Mouse (Mus musculus): ENCODE data around the gene Hinfp. TPM values are rescaled to one million over a fixed set of nuclear protein-coding genes. Genes with fewer than 3 reads are reported as not detected.

Gene Hinfp
- polyA plus RNA-seq, 1 experiment from 2014 or later = 27.2 TPM

DNA sequence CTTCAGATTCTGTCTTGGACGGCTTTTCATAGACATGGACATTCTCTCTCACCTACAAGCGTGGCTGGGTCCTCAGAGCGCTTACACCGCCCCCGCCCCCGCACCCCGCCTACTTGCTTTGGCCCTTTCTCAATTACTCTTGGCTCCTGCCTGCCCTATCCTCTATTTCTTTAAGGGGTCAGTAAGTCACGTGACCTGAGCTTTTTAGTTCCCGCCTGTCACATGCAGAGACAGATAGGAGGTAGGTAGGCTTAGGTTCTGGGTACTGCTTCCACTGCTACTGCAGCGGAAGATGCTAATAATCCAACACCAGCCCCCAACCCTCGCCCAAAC lies 16.5 kb downstream of the Hinfp start:
- Histone ChIP-seq H3K4me2 (replicated peaks; ENCODE audit: low read depth, low read length) (peak overlapping the region; percentile 99; the same call in 1 of the 2 replicates), H3K27ac (ENCODE audit: low read length) (no peak overlapping the region), H3K36me3 (ENCODE audit: insufficient read depth, low read length) (peaks cover 16% of the 10 kb centered on the region), H3K27me3 (ENCODE audit: insufficient read depth, low read length) (peaks cover 16% of the 10 kb centered on the region; the same call in 1 of the 2 replicates), H3K4me3 (ENCODE audit: low read length) (no peak overlapping the region; the same call in 1 of the 2 replicates), H3K4me1 (ENCODE audit: insufficient read depth, low read length) (peaks cover 23% of the 10 kb centered on the region), H3K9me3 (ENCODE audit: low read length) (no peaks in the 10 kb centered on the region), H3K9ac (replicated peaks; ENCODE audit: low read length) (no peak overlapping the region)
- ATAC-seq (ENCODE audit: low FRiP score, low TSS enrichment) = 0 out of 2 replicates have a peak, but pooled peaks have one; percentile 25
- 3% methylated on average over 11 of the region's 11 CpGs for WGBS

DNA sequence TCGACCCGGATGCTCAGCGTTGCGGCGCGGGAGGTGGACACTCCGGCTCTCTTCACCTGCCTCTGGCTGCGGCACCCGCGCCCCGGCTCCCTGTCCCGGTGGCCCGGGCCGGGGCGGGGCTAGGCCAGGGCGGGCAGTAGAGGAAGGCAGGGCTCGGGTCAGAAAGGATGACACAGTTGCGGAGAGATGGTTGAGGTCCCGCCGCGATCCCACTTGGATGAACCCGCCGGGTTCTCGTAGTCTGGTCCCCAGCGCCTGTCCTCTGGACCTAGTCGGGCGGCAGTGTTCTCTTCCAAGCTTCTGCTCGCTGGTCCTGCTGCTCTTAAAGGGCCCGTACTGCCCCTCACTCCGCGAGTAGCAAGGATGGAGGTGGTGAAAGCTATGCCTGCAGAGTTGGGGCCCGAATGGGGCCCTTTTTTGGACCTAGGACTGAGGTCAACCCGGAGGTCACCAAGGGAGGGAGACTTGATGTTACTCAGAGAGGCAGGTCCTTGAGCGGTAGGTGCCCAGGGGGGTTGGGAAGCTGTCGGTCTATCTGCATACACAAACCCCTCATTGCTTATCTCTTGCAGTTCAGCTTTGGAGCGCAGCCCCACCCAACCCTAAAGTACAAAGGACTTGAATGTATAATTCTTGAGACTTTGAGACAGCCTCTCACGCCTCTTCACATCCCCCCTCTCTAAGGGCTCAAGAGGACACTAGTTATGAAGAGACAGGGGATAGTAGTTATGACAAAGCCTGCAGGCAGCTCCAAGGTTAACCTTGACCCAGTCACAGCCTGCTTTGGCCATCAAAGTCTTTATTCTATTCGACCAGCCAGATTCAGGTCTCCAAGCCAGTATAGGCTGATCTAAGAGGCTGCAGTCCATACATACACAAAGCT lies 17.2 kb downstream of the Hinfp start, which contains the start of gene Abcg4:
Gene Abcg4, minus strand, starts transcription at position 540 of the 883 bp plus-strand sequence.
- Histone ChIP-seq H3K27ac (ENCODE audit: low read length) (no peak within 1 kb of the TSS), H3K27me3 (ENCODE audit: insufficient read depth, low read length) (peaks cover 16% of the 10 kb centered on the region; the same call in 1 of the 2 replicates), H3K9ac (replicated peaks; ENCODE audit: low read length) (peak within 1 kb of the TSS; percentile 68), H3K36me3 (ENCODE audit: insufficient read depth, low read length) (peaks cover 10% of the 10 kb centered on the region), H3K9me3 (ENCODE audit: low read length) (no peaks in the 10 kb centered on the region), H3K4me3 (ENCODE audit: low read length) (peak within 1 kb of the TSS; percentile 66), H3K4me1 (ENCODE audit: insufficient read depth, low read length) (peaks cover 23% of the 10 kb centered on the region), H3K4me2 (replicated peaks; ENCODE audit: low read depth, low read length) (peak within 1 kb of the TSS; percentile 99)
- peak; percentile 60 for ATAC-seq (ENCODE audit: low FRiP score, low TSS enrichment)
- WGBS = 1% methylated on average over 33 of the region's 38 CpGs

DNA sequence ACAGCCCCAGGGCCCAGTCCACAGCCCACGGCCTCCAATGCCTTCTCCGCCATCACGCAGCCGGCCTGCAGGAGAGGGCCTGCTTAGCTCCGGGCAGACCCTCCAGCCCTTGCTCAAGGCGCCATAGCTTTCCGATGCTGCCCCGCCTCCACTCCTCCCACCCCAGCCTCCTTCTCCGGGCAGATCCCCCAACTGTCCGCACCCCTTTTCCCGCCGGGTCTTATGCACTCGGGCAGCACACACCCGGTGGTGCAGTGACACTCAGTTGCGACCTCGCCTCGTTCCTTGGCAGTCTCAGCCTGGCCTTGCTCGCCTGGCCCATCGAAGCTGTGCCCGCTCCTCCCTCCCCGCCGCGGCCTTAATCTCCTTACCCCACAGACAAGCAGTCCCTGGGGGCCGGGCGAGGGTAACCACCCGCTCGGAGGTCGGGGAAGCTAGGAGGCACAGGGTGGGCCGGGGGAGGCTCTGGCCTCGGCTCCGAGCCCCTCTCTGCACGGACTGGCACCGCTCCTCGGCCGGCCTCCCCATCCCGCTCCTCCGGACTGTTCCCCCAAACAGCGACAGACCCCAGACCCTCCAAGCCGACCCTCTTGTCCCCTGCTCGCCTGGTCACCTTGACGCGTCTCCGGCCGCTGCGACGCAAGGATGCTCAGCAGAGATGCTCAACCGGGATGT lies 17.9 kb downstream of the Hinfp start:
- 1% methylated on average over 47 of the region's 47 CpGs for WGBS
- Histone ChIP-seq H3K4me1 (ENCODE audit: insufficient read depth, low read length) (peaks cover 23% of the 10 kb centered on the region), H3K27me3 (ENCODE audit: insufficient read depth, low read length) (peaks cover 16% of the 10 kb centered on the region; the same call in 1 of the 2 replicates), H3K4me3 (ENCODE audit: low read length) (peak overlapping the region; percentile 66), H3K9ac (replicated peaks; ENCODE audit: low read length) (peak overlapping the region; percentile 68), H3K4me2 (replicated peaks; ENCODE audit: low read depth, low read length) (peak overlapping the region; percentile 99), H3K36me3 (ENCODE audit: insufficient read depth, low read length) (peaks cover 4% of the 10 kb centered on the region), H3K9me3 (ENCODE audit: low read length) (no peaks in the 10 kb centered on the region), H3K27ac (ENCODE audit: low read length) (no peak overlapping the region)
- ATAC-seq (ENCODE audit: low FRiP score, low TSS enrichment) = peak; percentile 43

DNA sequence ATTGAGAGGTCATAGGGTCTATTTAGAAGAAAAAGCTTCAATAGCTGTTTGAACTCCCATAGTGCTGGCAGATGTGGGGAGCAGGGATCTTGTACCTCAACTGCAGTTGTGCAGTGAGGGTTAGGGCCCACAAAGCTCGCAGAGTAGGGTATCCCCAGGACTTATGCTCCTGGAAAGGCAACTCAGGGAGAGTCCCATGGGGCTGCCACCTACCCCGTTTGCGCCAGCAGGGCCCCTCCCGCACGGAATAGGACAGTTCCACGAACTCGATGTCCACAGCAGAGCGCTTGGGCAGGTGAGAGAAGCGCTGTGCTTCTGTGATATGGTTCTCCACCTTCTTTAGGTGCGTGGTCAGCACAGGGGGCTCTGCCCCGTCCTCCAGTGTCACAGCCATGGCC lies 18.5 kb downstream of the Hinfp start:
- WGBS = 11% methylated on average over 11 of the region's 11 CpGs
- H3K4me2 ChIP-seq (replicated peaks; ENCODE audit: low read depth, low read length) = peak overlapping the region; percentile 99
- no peaks in the 10 kb centered on the region for H3K9me3 ChIP-seq (ENCODE audit: low read length)
- H3K4me3 ChIP-seq (ENCODE audit: low read length) = peak overlapping the region; percentile 66
- peaks cover 16% of the 10 kb centered on the region; the same call in 1 of the 2 replicates for H3K27me3 ChIP-seq (ENCODE audit: insufficient read depth, low read length)
- H3K36me3 ChIP-seq (ENCODE audit: insufficient read depth, low read length) = no peaks in the 10 kb centered on the region; the same call in none of the 2 replicates
- H3K27ac ChIP-seq (ENCODE audit: low read length) = no peak overlapping the region
- peak overlapping the region; percentile 68 for H3K9ac ChIP-seq (replicated peaks; ENCODE audit: low read length)
- H3K4me1 ChIP-seq (ENCODE audit: insufficient read depth, low read length) = peaks cover 23% of the 10 kb centered on the region
- 0 out of 2 replicates have a peak, but pooled peaks have one; percentile 3 for ATAC-seq (ENCODE audit: low FRiP score, low TSS enrichment)

DNA sequence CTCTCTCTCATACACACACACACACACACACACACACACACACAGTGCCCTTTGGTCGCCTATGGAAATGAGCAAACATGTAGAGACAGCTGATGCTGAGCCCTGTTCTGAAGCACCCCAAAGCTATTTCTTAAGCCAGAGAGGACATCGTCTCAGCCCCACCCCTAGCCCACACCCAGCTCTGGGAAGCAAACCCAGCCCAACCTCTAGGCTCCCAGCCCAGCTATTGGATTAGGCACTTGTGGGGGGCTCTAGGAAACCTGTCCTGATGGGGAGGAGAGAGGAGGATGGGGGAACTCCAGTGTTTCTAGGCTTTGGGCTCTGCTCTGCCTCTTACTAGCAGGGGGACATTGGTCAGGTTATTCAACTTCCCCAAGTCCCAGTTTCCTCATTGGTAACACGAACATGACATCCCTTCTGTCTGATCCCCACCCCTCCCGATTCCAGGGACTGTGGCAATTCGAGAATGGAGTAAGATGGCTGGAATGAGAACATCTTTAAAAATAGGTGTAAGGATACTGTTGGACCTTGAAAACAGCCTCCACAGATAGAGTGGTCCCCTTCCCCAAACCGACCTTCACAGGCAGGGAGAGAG lies 19.1 kb downstream of the Hinfp start:
- H3K9ac ChIP-seq (replicated peaks; ENCODE audit: low read length) = no peak overlapping the region
- no peak overlapping the region for H3K4me3 ChIP-seq (ENCODE audit: low read length)
- H3K9me3 ChIP-seq (ENCODE audit: low read length) = no peaks in the 10 kb centered on the region
- H3K4me1 ChIP-seq (ENCODE audit: insufficient read depth, low read length) = peaks cover 23% of the 10 kb centered on the region
- no peak overlapping the region for H3K4me2 ChIP-seq (replicated peaks; ENCODE audit: low read depth, low read length)
- WGBS = 13% methylated on average over 6 of the region's 6 CpGs
- ATAC-seq (ENCODE audit: low FRiP score, low TSS enrichment) = no peak
- no peaks in the 10 kb centered on the region; the same call in none of the 2 replicates for H3K36me3 ChIP-seq (ENCODE audit: insufficient read depth, low read length)
- peaks cover 16% of the 10 kb centered on the region; the same call in 1 of the 2 replicates for H3K27me3 ChIP-seq (ENCODE audit: insufficient read depth, low read length)
- H3K27ac ChIP-seq (ENCODE audit: low read length) = no peak overlapping the region

DNA sequence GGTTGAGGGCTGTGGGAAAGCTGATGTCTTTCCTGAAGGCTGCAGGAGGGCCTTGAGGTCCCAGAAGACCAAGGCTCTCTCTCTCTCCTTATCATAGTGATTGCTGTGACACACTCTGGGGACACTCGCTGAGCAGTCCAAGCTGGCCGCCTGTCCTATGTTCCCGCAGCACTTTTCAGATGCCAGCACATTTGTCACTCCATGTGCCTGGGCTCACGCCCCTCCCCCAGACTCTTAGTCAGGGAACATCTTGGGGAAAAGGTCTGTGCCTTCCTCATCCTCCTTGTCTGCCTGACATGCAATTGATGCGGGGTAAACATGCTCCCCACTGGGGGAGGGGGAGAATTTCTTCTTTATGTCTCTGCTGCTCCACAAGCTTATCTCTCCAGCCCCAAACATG lies 22.3 kb downstream of the Hinfp start:
- Histone ChIP-seq H3K9ac (replicated peaks; ENCODE audit: low read length) (no peak overlapping the region), H3K9me3 (ENCODE audit: low read length) (no peaks in the 10 kb centered on the region), H3K27me3 (ENCODE audit: insufficient read depth, low read length) (peaks cover 16% of the 10 kb centered on the region; the same call in 1 of the 2 replicates), H3K27ac (ENCODE audit: low read length) (no peak overlapping the region), H3K4me3 (ENCODE audit: low read length) (no peak overlapping the region), H3K36me3 (ENCODE audit: insufficient read depth, low read length) (no peaks in the 10 kb centered on the region), H3K4me2 (replicated peaks; ENCODE audit: low read depth, low read length) (no peak overlapping the region), H3K4me1 (ENCODE audit: insufficient read depth, low read length) (peaks cover 12% of the 10 kb centered on the region)
- no peak for ATAC-seq (ENCODE audit: low FRiP score, low TSS enrichment)
- WGBS = 68% methylated on average over 5 of the region's 5 CpGs

DNA sequence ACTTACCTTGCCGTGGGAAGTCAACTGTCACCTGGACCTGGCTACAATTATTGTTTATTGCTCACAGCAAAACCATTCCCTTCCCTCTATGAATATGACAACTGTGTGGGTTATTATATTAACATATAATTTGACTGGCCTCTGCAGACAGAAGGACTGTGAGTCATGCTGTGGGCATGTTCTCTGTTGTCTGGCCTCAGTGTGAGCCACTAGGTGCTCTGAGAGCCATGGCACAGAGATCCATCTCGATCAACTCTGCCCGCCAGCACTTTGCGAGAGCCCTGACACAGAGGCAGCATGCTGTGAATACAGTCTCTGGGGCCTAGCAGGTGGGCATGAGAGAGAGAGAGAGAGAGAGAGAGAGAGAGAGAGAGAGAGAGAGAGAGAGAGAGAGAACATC lies 35.5 kb downstream of the Hinfp start:
- 82% methylated on average over 4 of the region's 4 CpGs for WGBS
- ATAC-seq (ENCODE audit: low FRiP score, low TSS enrichment) = no peak

DNA sequence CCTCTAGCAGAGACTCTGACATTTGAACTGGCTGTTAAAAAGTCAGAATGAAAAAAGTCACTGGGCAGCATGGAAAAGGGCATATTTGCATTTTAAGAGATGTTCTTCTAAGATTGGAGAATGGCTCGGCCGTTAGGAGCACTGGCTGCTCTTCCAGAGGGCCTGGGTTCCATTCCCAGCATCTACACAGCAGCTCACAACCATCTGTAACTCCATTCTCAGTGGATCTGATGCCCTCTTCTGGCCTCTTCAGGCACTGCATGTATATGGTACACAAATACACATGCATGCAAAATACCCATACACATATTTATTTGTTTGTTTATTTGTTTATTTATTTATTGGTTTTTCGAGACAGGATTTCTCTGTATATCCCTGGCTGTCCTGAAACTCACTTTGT lies 36.4 kb downstream of the Hinfp start:
- ATAC-seq (ENCODE audit: low FRiP score, low TSS enrichment) = no peak
- Histone ChIP-seq H3K27ac (ENCODE audit: low read length) (no peak overlapping the region), H3K4me3 (ENCODE audit: low read length) (no peak overlapping the region), H3K4me2 (replicated peaks; ENCODE audit: low read depth, low read length) (no peak overlapping the region), H3K36me3 (ENCODE audit: insufficient read depth, low read length) (no peaks in the 10 kb centered on the region), H3K9ac (replicated peaks; ENCODE audit: low read length) (no peak overlapping the region), H3K4me1 (ENCODE audit: insufficient read depth, low read length) (peaks cover 8% of the 10 kb centered on the region; the same call in 1 of the 2 replicates), H3K27me3 (ENCODE audit: insufficient read depth, low read length) (no peaks in the 10 kb centered on the region), H3K9me3 (ENCODE audit: low read length) (peaks cover 5% of the 10 kb centered on the region; the same call in 1 of the 2 replicates)
- WGBS = 93% methylated on average over 3 of the region's 3 CpGs

More for the DNA sequence above, 35.5 kb downstream of the Hinfp start:
- Histone ChIP-seq H3K27me3 (ENCODE audit: insufficient read depth, low read length) (no peaks in the 10 kb centered on the region), H3K9ac (replicated peaks; ENCODE audit: low read length) (no peak overlapping the region), H3K27ac (ENCODE audit: low read length) (no peak overlapping the region), H3K4me3 (ENCODE audit: low read length) (no peak overlapping the region), H3K36me3 (ENCODE audit: insufficient read depth, low read length) (no peaks in the 10 kb centered on the region), H3K4me2 (replicated peaks; ENCODE audit: low read depth, low read length) (no peak overlapping the region), H3K4me1 (ENCODE audit: insufficient read depth, low read length) (peaks cover 8% of the 10 kb centered on the region; the same call in 1 of the 2 replicates), H3K9me3 (ENCODE audit: low read length) (peaks cover 5% of the 10 kb centered on the region; the same call in 1 of the 2 replicates)

DNA sequence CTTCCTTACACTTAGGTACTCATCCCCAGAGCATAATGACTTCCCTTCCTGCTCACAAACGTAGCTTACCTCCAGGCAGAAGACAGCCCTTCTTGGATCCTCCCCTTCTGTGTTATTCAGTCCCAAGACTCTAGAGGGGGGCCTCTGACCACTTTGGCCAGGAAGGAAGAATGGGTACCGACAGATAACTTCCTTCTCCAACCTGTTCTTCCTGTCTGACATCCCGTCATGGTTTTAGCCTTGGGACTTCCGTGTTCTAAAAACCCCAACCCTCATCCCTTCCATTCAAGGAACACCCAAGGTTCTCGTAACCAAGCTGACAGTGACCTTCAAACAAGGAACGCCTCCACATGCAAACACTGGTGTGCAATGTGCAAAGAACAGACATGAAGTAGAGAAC lies 37.0 kb downstream of the Hinfp start, which contains the start of gene Nlrx1:
Gene Nlrx1, minus strand, starts transcription at position 168 of the 400 bp plus-strand sequence.
- peaks cover 8% of the 10 kb centered on the region; the same call in 1 of the 2 replicates for H3K4me1 ChIP-seq (ENCODE audit: insufficient read depth, low read length)
- 82% methylated on average over 6 of the region's 6 CpGs for WGBS
- peaks cover 5% of the 10 kb centered on the region; the same call in 1 of the 2 replicates for H3K9me3 ChIP-seq (ENCODE audit: low read length)
- H3K4me2 ChIP-seq (replicated peaks; ENCODE audit: low read depth, low read length) = peak within 1 kb of the TSS; percentile 89
- no peak for ATAC-seq (ENCODE audit: low FRiP score, low TSS enrichment)
- peak within 1 kb of the TSS; percentile 95 for H3K9ac ChIP-seq (replicated peaks; ENCODE audit: low read length)
- no peaks in the 10 kb centered on the region for H3K36me3 ChIP-seq (ENCODE audit: insufficient read depth, low read length)
- H3K4me3 ChIP-seq (ENCODE audit: low read length) = peak within 1 kb of the TSS; percentile 61
- peak within 1 kb of the TSS; percentile 75 for H3K27ac ChIP-seq (ENCODE audit: low read length)
- H3K27me3 ChIP-seq (ENCODE audit: insufficient read depth, low read length) = no peaks in the 10 kb centered on the region
